Mouse (Mus musculus): ENCODE data around the gene Hist1h4h.

DNA sequence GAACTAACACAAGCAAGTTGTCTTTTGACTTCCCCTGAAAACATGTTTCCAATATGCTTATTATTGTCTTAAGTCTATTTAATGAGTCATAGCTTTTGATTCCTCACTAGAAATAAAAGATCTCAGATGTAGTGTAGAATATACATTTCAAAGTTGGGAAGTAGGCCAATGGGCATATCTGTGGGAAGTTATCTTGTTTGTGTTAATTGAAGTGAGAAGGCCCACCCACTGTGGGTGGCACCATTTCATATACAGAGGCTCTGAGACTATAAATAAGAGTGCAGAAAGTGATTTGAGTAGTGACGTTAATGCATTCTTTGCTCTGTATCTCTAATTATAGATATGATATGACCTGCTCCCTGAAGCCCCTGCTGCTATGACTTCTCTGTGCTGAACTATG, 40.0 kb upstream of the Hist1h4h start:
- TF ChIP-seq CTCF (IDR thresholded peaks at IDR 0.05; ENCODE audit: low read depth) (no peak), EP300 (IDR thresholded peaks at IDR 0.05; ENCODE audit: low read depth) (no peak)
